In genomic region chr7:133029496-133030047, GRCm38 (mm10) we compare ENCODE assay signal across 14 mouse cellular contexts.
"Had no signal": no experiment of that assay in that cellular context is flagged by ENCODE, and none has a peak within 500 bp of the region (broad histone marks: within the 10 kb centered on the region; RNA-seq: fewer than 3 reads in every experiment).

No protein-coding gene starts in this region.

- ATAC-seq: liver, postnatal 0 days; midbrain, embryonic 16.5 days had no signal

- H3K4me2 ChIP-seq: limb, embryonic 12.5 days; liver, embryonic 13.5 days; lung, embryonic 15.5 days; midbrain, embryonic 12.5 days had no signal

- H3K9me3 ChIP-seq: limb, embryonic 12.5 days; liver, embryonic 13.5 days; lung, embryonic 15.5 days; midbrain, embryonic 12.5 days had no signal

- H3K36me3 ChIP-seq: liver, embryonic 13.5 days; midbrain, embryonic 12.5 days had no signal

- H3K27me3 ChIP-seq: limb, embryonic 12.5 days; liver, embryonic 13.5 days; lung, embryonic 15.5 days; midbrain, embryonic 12.5 days had no signal

- H3K9ac ChIP-seq: limb, embryonic 12.5 days; liver, embryonic 13.5 days; liver, postnatal 0 days; lung, embryonic 15.5 days; midbrain, embryonic 12.5 days had no signal

- H3K4me3 ChIP-seq: layer of hippocampus, adult 2 months; limb, embryonic 12.5 days; liver, embryonic 13.5 days; lung, embryonic 15.5 days; midbrain, embryonic 12.5 days had no signal

- H3K27ac ChIP-seq: kidney, postnatal 0 days; layer of hippocampus, adult 2 months; limb, embryonic 12.5 days; liver, embryonic 13.5 days; lung, embryonic 15.5 days; macrophage; midbrain, embryonic 12.5 days had no signal

- DNase-seq: kidney, adult 9 months; kidney, postnatal 4 days; liver; liver, embryonic 13.5 days; liver, postnatal 0 days; lung, postnatal 14 days; right cerebral cortex, postnatal 14 days had no signal
